In genomic region chr16:77405181-77405818, GRCm38 (mm10) we compare ENCODE assay signal across 9 mouse cellular contexts.
DNase-seq lines count a peak whose midpoint lies in the region; ATAC-seq and TF ChIP-seq lines count a peak whose summit lies in the region.
"Had no signal": no experiment of that assay in that cellular context is flagged by ENCODE, and none has a peak within 500 bp of the region (broad histone marks: within the 10 kb centered on the region; RNA-seq: fewer than 3 reads in every experiment).

No protein-coding gene starts in this region.

- no peak for TF ChIP-seq CTCF in stomach, postnatal 0 days (IDR thresholded peaks at IDR 0.05; ENCODE audit: low read depth)

- WGBS in stomach, embryonic 14.5 days, result 39% methylated on average over 8 of the region's 8 CpGs
- 53% methylated on average over 8 of the region's 8 CpGs for WGBS in stomach, postnatal 0 days
- 13% methylated on average over 8 of the region's 8 CpGs for WGBS in hindbrain, embryonic 14.5 days
- WGBS in liver, embryonic 16.5 days (ENCODE audit: insufficient replicate concordance), result 48% methylated on average over 8 of the region's 8 CpGs

- 0 out of 2 replicates have a peak, but pooled peaks have one; percentile 28 for ATAC-seq in stomach, embryonic 14.5 days (ENCODE audit: insufficient number of reproducible peaks, insufficient read depth, low FRiP score, low read depth)
- no peak for ATAC-seq in stomach, postnatal 0 days (ENCODE audit: low FRiP score, low TSS enrichment)
- peak; percentile 52 for ATAC-seq in hindbrain, embryonic 14.5 days (ENCODE audit: low FRiP score)
- peak; percentile 84 for ATAC-seq in liver, embryonic 16.5 days (ENCODE audit: low read depth)

- intact Hi-C loops in left cerebral cortex, postnatal 25 days (cut with DNase I), result no loop called here

- H3K27ac ChIP-seq in stomach, embryonic 14.5 days (ENCODE audit: low read length), result 0 out of 2 replicates have a peak overlapping the region, but pooled peaks have one; percentile 0
- H3K27ac ChIP-seq in stomach, postnatal 0 days (replicated peaks), result no peak overlapping the region
- peak overlapping the region; percentile 76 for H3K27ac ChIP-seq in hindbrain, embryonic 14.5 days
- peak overlapping the region; percentile 45; the same call in 1 of the 2 replicates for H3K27ac ChIP-seq in liver, embryonic 16.5 days (ENCODE audit: low read length)

- H3K4me2 ChIP-seq in stomach, embryonic 14.5 days (replicated peaks; ENCODE audit: low read depth, low read length), result no peak overlapping the region
- no peak overlapping the region for H3K4me2 ChIP-seq in stomach, postnatal 0 days (replicated peaks; ENCODE audit: low read depth)
- peak overlapping the region; percentile 39 for H3K4me2 ChIP-seq in hindbrain, embryonic 14.5 days (replicated peaks)
- H3K4me2 ChIP-seq in liver, embryonic 16.5 days (ENCODE audit: low read depth, low read length), result peak overlapping the region; percentile 26; the same call in 1 of the 2 replicates

- no peaks in the 10 kb centered on the region for H3K27me3 ChIP-seq in stomach, embryonic 14.5 days (ENCODE audit: control insufficient read depth, insufficient read depth, low read length)
- no peaks in the 10 kb centered on the region for H3K27me3 ChIP-seq in stomach, postnatal 0 days (ENCODE audit: control insufficient read depth, insufficient read depth, low read length)
- no peaks in the 10 kb centered on the region for H3K27me3 ChIP-seq in hindbrain, embryonic 14.5 days (ENCODE audit: control insufficient read depth, insufficient read depth, low read length)
- no peaks in the 10 kb centered on the region for H3K27me3 ChIP-seq in liver, embryonic 16.5 days (ENCODE audit: control insufficient read depth, insufficient read depth, low read depth, low read length)
- H3K27me3 ChIP-seq: CH12.LX had no signal

- H3K9me3 ChIP-seq in stomach, embryonic 14.5 days (ENCODE audit: control insufficient read depth, low read depth, low read length), result no peaks in the 10 kb centered on the region
- H3K9me3 ChIP-seq in stomach, postnatal 0 days (ENCODE audit: control insufficient read depth, low read length), result no peaks in the 10 kb centered on the region
- H3K9me3 ChIP-seq in hindbrain, embryonic 14.5 days (ENCODE audit: control insufficient read depth, low read length), result no peaks in the 10 kb centered on the region
- no peaks in the 10 kb centered on the region for H3K9me3 ChIP-seq in liver, embryonic 16.5 days (replicated peaks; ENCODE audit: control insufficient read depth, low read length)

- H3K9ac ChIP-seq in stomach, embryonic 14.5 days (replicated peaks; ENCODE audit: low read depth, low read length), result no peak overlapping the region
- H3K9ac ChIP-seq in stomach, postnatal 0 days (ENCODE audit: low read length), result no peak overlapping the region
- peak overlapping the region; percentile 25; the same call in 1 of the 2 replicates for H3K9ac ChIP-seq in hindbrain, embryonic 14.5 days
- no peak overlapping the region for H3K9ac ChIP-seq in liver, embryonic 16.5 days (ENCODE audit: low read depth, low read length)

- TF ChIP-seq EP300 in stomach, postnatal 0 days (optimal IDR thresholded peaks at IDR 0.05), result no peak

- no peak for DNase-seq in stomach, postnatal 0 days (ENCODE audit: low spot score)
- DNase-seq in hindbrain, embryonic 14.5 days (ENCODE audit: low spot score), result peak; percentile 49
- DNase-seq in layer of hippocampus, adult 8-10 months (ENCODE audit: low spot score in 2 of 2), result no peak
- DNase-seq in B cell, adult 2 months, result no peak
- DNase-seq in urinary bladder, postnatal 14 days (ENCODE audit: low spot score), result no peak
- DNase-seq in left cerebral cortex, postnatal 25 days (ENCODE audit: low spot score in 2 of 2), result no peak

- H3K4me3 ChIP-seq in stomach, embryonic 14.5 days (ENCODE audit: low read depth, low read length), result no peak overlapping the region
- no peak overlapping the region for H3K4me3 ChIP-seq in stomach, postnatal 0 days (ENCODE audit: low read depth, low read length)
- no peak overlapping the region for H3K4me3 ChIP-seq in hindbrain, embryonic 14.5 days (replicated peaks; ENCODE audit: low read length)
- H3K4me3 ChIP-seq in liver, embryonic 16.5 days (ENCODE audit: low read depth, low read length), result peak overlapping the region; percentile 6; the same call in 1 of the 2 replicates

- no peaks in the 10 kb centered on the region for H3K36me3 ChIP-seq in stomach, embryonic 14.5 days (ENCODE audit: control insufficient read depth, insufficient read depth, low read length)
- H3K36me3 ChIP-seq in stomach, postnatal 0 days (ENCODE audit: control insufficient read depth, insufficient read depth, low read length), result no peaks in the 10 kb centered on the region
- H3K36me3 ChIP-seq in hindbrain, embryonic 14.5 days (replicated peaks; ENCODE audit: control insufficient read depth, insufficient read depth), result no peaks in the 10 kb centered on the region
- H3K36me3 ChIP-seq in liver, embryonic 16.5 days (ENCODE audit: control insufficient read depth, insufficient read depth), result no peaks in the 10 kb centered on the region

- peaks cover 17% of the 10 kb centered on the region; the same call in 1 of the 2 replicates for H3K4me1 ChIP-seq in stomach, embryonic 14.5 days (ENCODE audit: control insufficient read depth, insufficient read depth, low read length)
- H3K4me1 ChIP-seq in stomach, postnatal 0 days (replicated peaks; ENCODE audit: control insufficient read depth, insufficient read depth), result no peaks in the 10 kb centered on the region; the same call in 1 of the 2 replicates
- H3K4me1 ChIP-seq in hindbrain, embryonic 14.5 days (replicated peaks; ENCODE audit: control insufficient read depth, insufficient read depth, low read length), result peaks cover 53% of the 10 kb centered on the region
- H3K4me1 ChIP-seq in liver, embryonic 16.5 days (ENCODE audit: control insufficient read depth, low read depth, low read length), result no peaks in the 10 kb centered on the region; the same call in 1 of the 2 replicates

Comparison
In these comparisons a context has a peak if more than half of its experiments do, and no peak if none do; other contexts are left out.
1. H3K4me2 ChIP-seq: peak in hindbrain, embryonic 14.5 days (single experiment) and liver, embryonic 16.5 days (single experiment); none in stomach, embryonic 14.5 days (single experiment) and stomach, postnatal 0 days (single experiment).